Mouse (Mus musculus): Measurements from ENCODE around the gene Ptms.

- TF ChIP-seq TAL1 (IDR thresholded peaks at IDR 0.05; ENCODE audit: low read length) (no peak), GATA1 (IDR thresholded peaks at IDR 0.05; ENCODE audit: low read length) (no peak)
Measured at GRCm38 (mm10) chr6:124941679-124942078, 21.8 kb upstream of the Ptms start.
